Mouse (Mus musculus): ENCODE data around the gene D130043K22Rik. TPM values are rescaled to one million over a fixed set of nuclear protein-coding genes. Genes with fewer than 3 reads are reported as not detected.

Gene D130043K22Rik
- polyA plus RNA-seq (2015; fragmentation: Nextera tagmentation; extraction: Ambion mirVana), result 9.5 and 9.6 TPM in 2 replicates

DNA sequence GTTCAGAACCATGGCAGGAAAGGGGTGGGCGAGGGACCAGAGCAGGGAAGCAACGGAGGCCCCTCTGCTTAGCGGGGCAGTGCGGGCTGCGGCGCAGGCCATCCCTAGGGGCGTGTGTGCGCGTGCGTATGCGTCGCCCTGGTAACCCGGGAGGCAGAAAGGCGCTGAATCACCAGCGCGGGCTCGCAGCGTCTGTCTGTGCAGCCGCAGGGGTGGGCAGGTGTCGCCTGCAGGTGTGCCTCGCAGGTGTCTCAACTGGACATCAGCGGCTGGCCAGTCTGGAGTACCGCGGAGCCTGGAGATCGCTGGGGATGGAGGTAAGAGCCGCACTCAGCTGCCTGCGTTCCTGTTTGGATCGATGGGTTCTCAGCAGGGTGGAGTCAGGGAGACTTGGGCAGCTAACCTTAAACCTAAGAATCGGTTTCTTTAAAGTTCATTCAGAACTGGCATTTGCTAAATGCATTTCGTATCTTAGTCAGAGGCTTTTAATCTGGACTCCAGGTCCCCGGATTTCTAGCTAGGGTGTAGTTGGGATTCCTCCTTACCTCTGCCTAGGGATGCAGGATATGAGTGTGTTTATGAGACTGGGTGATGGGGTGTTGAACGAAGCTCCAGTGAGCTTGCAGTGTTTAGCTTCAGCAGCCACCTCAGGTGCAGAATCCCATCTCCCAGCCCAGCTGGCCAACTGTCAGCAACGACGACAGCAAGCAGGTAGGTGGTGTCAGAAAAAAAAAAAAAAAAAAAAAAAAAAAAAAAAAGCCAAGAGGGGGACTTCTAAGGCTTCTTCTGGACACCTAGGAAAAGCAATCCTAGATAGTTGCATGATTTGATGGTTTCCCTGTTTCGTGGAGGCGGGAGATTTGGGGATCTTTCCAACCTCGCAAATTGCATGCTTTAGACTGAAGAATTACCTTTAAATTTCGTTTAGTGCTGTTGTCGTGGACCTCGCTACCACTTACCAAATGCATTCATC is at the start of gene D130043K22Rik:
TSS of gene D130043K22Rik (plus strand) at position 153 of the 973 bp plus-strand sequence.
- Histone ChIP-seq H3K27me3 (replicated peaks; ENCODE audit: control insufficient read depth, insufficient read depth, low read length) (no peaks in the 10 kb centered on the region), H3K36me3 (ENCODE audit: control insufficient read depth, insufficient read depth, low read length) (no peaks in the 10 kb centered on the region), H3K4me1 (ENCODE audit: control insufficient read depth, insufficient read depth, low read depth, low read length) (peaks cover 3% of the 10 kb centered on the region; the same call in 1 of the 2 replicates), H3K9ac (ENCODE audit: low read depth, low read length) (peak within 1 kb of the TSS; percentile 54), H3K9me3 (ENCODE audit: control insufficient read depth, low read length) (no peaks in the 10 kb centered on the region), H3K27ac (ENCODE audit: low read depth, low read length) (peak within 1 kb of the TSS; percentile 1; the same call in 1 of the 2 replicates), H3K4me3 (ENCODE audit: low read length) (peak within 1 kb of the TSS; percentile 45), H3K4me2 (ENCODE audit: low read length) (peak within 1 kb of the TSS; percentile 61)
- WGBS, result 10% methylated on average over 40 of the region's 40 CpGs
- peak; percentile 96 for ATAC-seq

GRCm38 (mm10) chr13:24798686-24799085 is 46.2 kb upstream of the D130043K22Rik start:
- H3K4me3 ChIP-seq (ENCODE audit: low read length), result no peak overlapping the region
- no peaks in the 10 kb centered on the region for H3K36me3 ChIP-seq (ENCODE audit: control insufficient read depth, insufficient read depth, low read length)
- WGBS, result 96% methylated on average over 4 of the region's 4 CpGs
- no peak overlapping the region for H3K9ac ChIP-seq (ENCODE audit: low read depth, low read length)
- ATAC-seq, result no peak
- H3K27ac ChIP-seq (ENCODE audit: low read depth, low read length), result no peak overlapping the region
- H3K9me3 ChIP-seq (ENCODE audit: control insufficient read depth, low read length), result no peaks in the 10 kb centered on the region
- H3K4me1 ChIP-seq (ENCODE audit: control insufficient read depth, insufficient read depth, low read depth, low read length), result peaks cover 10% of the 10 kb centered on the region
- no peak overlapping the region for H3K4me2 ChIP-seq (ENCODE audit: low read length)
- no peaks in the 10 kb centered on the region for H3K27me3 ChIP-seq (replicated peaks; ENCODE audit: control insufficient read depth, insufficient read depth, low read length)

- 73% methylated on average over 5 of the region's 5 CpGs for WGBS
- Histone ChIP-seq H3K4me2 (ENCODE audit: low read length) (peak overlapping the region; percentile 82), H3K4me3 (ENCODE audit: low read length) (no peak overlapping the region), H3K4me1 (ENCODE audit: control insufficient read depth, insufficient read depth, low read depth, low read length) (peaks cover 14% of the 10 kb centered on the region), H3K36me3 (ENCODE audit: control insufficient read depth, insufficient read depth, low read length) (no peaks in the 10 kb centered on the region), H3K9me3 (ENCODE audit: control insufficient read depth, low read length) (no peaks in the 10 kb centered on the region), H3K27ac (ENCODE audit: low read depth, low read length) (no peak overlapping the region), H3K9ac (ENCODE audit: low read depth, low read length) (no peak overlapping the region), H3K27me3 (replicated peaks; ENCODE audit: control insufficient read depth, insufficient read depth, low read length) (no peaks in the 10 kb centered on the region)
- no peak for ATAC-seq
These were observed 45.6 kb upstream of the D130043K22Rik start for GRCm38 (mm10) chr13:24799378-24799777.

GRCm38 (mm10) chr13:24799925-24800673 is 44.8 kb upstream of the D130043K22Rik start:
- Histone ChIP-seq H3K4me2 (ENCODE audit: low read length) (peak overlapping the region; percentile 82), H3K27ac (ENCODE audit: low read depth, low read length) (peak overlapping the region; percentile 99), H3K9me3 (ENCODE audit: control insufficient read depth, low read length) (no peaks in the 10 kb centered on the region), H3K27me3 (replicated peaks; ENCODE audit: control insufficient read depth, insufficient read depth, low read length) (no peaks in the 10 kb centered on the region), H3K4me3 (ENCODE audit: low read length) (peak overlapping the region; percentile 99), H3K9ac (ENCODE audit: low read depth, low read length) (peak overlapping the region; percentile 98), H3K36me3 (ENCODE audit: control insufficient read depth, insufficient read depth, low read length) (no peaks in the 10 kb centered on the region), H3K4me1 (ENCODE audit: control insufficient read depth, insufficient read depth, low read depth, low read length) (peaks cover 17% of the 10 kb centered on the region)
- under 1% methylated on average over 31 of the region's 31 CpGs for WGBS
- ATAC-seq, result peak; percentile 60

GRCm38 (mm10) chr13:24800674-24801307 is 44.1 kb upstream of the D130043K22Rik start:
- ATAC-seq, result peak; percentile 96
- H3K27me3 ChIP-seq (replicated peaks; ENCODE audit: control insufficient read depth, insufficient read depth, low read length), result no peaks in the 10 kb centered on the region
- H3K9ac ChIP-seq (ENCODE audit: low read depth, low read length), result peak overlapping the region; percentile 98
- peak overlapping the region; percentile 82 for H3K4me2 ChIP-seq (ENCODE audit: low read length)
- 0% methylated on average over 42 of the region's 42 CpGs for WGBS
- peak overlapping the region; percentile 99 for H3K4me3 ChIP-seq (ENCODE audit: low read length)
- peak overlapping the region; percentile 99 for H3K27ac ChIP-seq (ENCODE audit: low read depth, low read length)
- no peaks in the 10 kb centered on the region for H3K9me3 ChIP-seq (ENCODE audit: control insufficient read depth, low read length)
- H3K4me1 ChIP-seq (ENCODE audit: control insufficient read depth, insufficient read depth, low read depth, low read length), result peaks cover 17% of the 10 kb centered on the region
- no peaks in the 10 kb centered on the region for H3K36me3 ChIP-seq (ENCODE audit: control insufficient read depth, insufficient read depth, low read length)

- peak within 1 kb of the TSS; percentile 99 for H3K4me3 ChIP-seq (ENCODE audit: low read length)
- peak within 1 kb of the TSS; percentile 98 for H3K9ac ChIP-seq (ENCODE audit: low read depth, low read length)
- WGBS, result under 1% methylated on average over 50 of the region's 74 CpGs
- no peaks in the 10 kb centered on the region for H3K27me3 ChIP-seq (replicated peaks; ENCODE audit: control insufficient read depth, insufficient read depth, low read length)
- no peaks in the 10 kb centered on the region for H3K36me3 ChIP-seq (ENCODE audit: control insufficient read depth, insufficient read depth, low read length)
- ATAC-seq, result peak; percentile 55
- H3K9me3 ChIP-seq (ENCODE audit: control insufficient read depth, low read length), result no peaks in the 10 kb centered on the region
- peak within 1 kb of the TSS; percentile 99 for H3K27ac ChIP-seq (ENCODE audit: low read depth, low read length)
- peaks cover 17% of the 10 kb centered on the region for H3K4me1 ChIP-seq (ENCODE audit: control insufficient read depth, insufficient read depth, low read depth, low read length)
- peak within 1 kb of the TSS; percentile 82 for H3K4me2 ChIP-seq (ENCODE audit: low read length)
These were observed 43.5 kb upstream of the D130043K22Rik start, which contains the start of gene BC005537 for GRCm38 (mm10) chr13:24801308-24801921. TSS of gene BC005537 (plus strand) at chr13:24801657.

GRCm38 (mm10) chr13:24802131-24802691 is 42.7 kb upstream of the D130043K22Rik start:
- Histone ChIP-seq H3K4me1 (ENCODE audit: control insufficient read depth, insufficient read depth, low read depth, low read length) (peaks cover 17% of the 10 kb centered on the region), H3K4me3 (ENCODE audit: low read length) (peak overlapping the region; percentile 99), H3K4me2 (ENCODE audit: low read length) (peak overlapping the region; percentile 82), H3K27me3 (replicated peaks; ENCODE audit: control insufficient read depth, insufficient read depth, low read length) (no peaks in the 10 kb centered on the region), H3K9me3 (ENCODE audit: control insufficient read depth, low read length) (no peaks in the 10 kb centered on the region), H3K27ac (ENCODE audit: low read depth, low read length) (peak overlapping the region; percentile 99), H3K9ac (ENCODE audit: low read depth, low read length) (peak overlapping the region; percentile 98), H3K36me3 (ENCODE audit: control insufficient read depth, insufficient read depth, low read length) (peaks cover 3% of the 10 kb centered on the region)
- ATAC-seq, result no peak
- WGBS, result under 1% methylated on average over 26 of the region's 26 CpGs

DNA sequence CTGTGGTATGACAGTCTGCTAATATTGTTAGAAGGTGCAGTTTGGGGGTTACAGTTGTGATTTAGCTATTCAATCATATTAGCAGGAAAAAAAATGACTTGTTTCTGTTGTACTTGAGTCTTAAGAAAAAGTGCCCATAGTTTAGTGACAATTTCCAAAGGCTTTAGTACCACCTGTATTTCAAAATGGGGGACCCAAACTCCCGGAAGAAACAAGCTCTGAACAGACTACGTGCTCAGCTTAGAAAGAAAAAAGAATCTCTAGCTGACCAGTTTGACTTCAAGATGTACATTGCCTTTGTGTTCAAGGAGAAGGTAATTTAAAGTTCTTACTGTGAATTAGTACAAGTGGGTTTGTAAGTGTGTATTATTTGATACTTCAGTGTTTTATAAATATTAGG is 41.7 kb upstream of the D130043K22Rik start:
- no peaks in the 10 kb centered on the region for H3K9me3 ChIP-seq (ENCODE audit: control insufficient read depth, low read length)
- peaks cover 10% of the 10 kb centered on the region for H3K36me3 ChIP-seq (ENCODE audit: control insufficient read depth, insufficient read depth, low read length)
- H3K9ac ChIP-seq (ENCODE audit: low read depth, low read length), result no peak overlapping the region
- 19% methylated on average over 2 of the region's 2 CpGs for WGBS
- peak overlapping the region; percentile 99 for H3K4me3 ChIP-seq (ENCODE audit: low read length)
- peaks cover 17% of the 10 kb centered on the region for H3K4me1 ChIP-seq (ENCODE audit: control insufficient read depth, insufficient read depth, low read depth, low read length)
- H3K27ac ChIP-seq (ENCODE audit: low read depth, low read length), result no peak overlapping the region
- peak overlapping the region; percentile 82 for H3K4me2 ChIP-seq (ENCODE audit: low read length)
- H3K27me3 ChIP-seq (replicated peaks; ENCODE audit: control insufficient read depth, insufficient read depth, low read length), result no peaks in the 10 kb centered on the region
- no peak for ATAC-seq
